10 mouse cellular contexts compared by ENCODE assay signal in the genomic region with DNA sequence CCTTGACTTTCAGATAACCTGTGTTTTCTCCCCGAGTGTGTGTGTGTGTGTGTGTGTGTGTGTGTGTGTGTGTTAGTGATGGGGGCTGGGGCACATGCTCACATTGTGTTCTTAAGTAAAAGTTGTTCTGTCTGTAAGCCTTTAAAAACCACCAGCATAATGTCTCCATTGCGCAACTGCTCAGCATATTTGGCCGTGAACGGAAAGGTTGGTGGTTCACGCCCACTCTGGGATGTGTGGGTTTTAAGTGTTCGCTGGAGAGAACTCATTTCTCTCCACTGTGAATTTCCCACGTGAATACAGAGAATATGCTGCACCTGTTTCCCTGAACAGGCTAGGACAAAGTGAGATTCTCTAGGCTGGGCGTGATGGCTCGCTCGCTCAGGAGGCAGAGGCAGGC.
DNase-seq lines count a peak whose midpoint lies in the region; ATAC-seq lines count a peak whose summit lies in the region.
"Had no signal": no experiment of that assay in that cellular context is flagged by ENCODE, and none has a peak within 500 bp of the region (broad histone marks: within the 10 kb centered on the region; RNA-seq: fewer than 3 reads in every experiment).

No protein-coding gene starts in this region.

- no peak overlapping the region for H3K9ac ChIP-seq in kidney, embryonic 14.5 days (ENCODE audit: low read depth, low read length)
- H3K9ac ChIP-seq in embryonic facial prominence, embryonic 14.5 days (ENCODE audit: low read depth, low read length) = no peak overlapping the region
- no peak overlapping the region for H3K9ac ChIP-seq in liver, embryonic 16.5 days (ENCODE audit: low read depth, low read length)

- no peaks in the 10 kb centered on the region for H3K9me3 ChIP-seq in kidney, embryonic 14.5 days (ENCODE audit: control insufficient read depth, low read length)
- H3K9me3 ChIP-seq in embryonic facial prominence, embryonic 14.5 days (ENCODE audit: control insufficient read depth, low read length) = no peaks in the 10 kb centered on the region
- no peaks in the 10 kb centered on the region for H3K9me3 ChIP-seq in liver, embryonic 16.5 days (replicated peaks; ENCODE audit: control insufficient read depth, low read length)

- no peak for ATAC-seq in kidney, embryonic 14.5 days (ENCODE audit: low FRiP score, low TSS enrichment)
- peak; percentile 44 for ATAC-seq in CD4-positive, CD25-positive, alpha-beta regulatory T cell, adult 4 months
- ATAC-seq in embryonic facial prominence, embryonic 14.5 days (ENCODE audit: low read depth) = no peak
- 0 out of 2 replicates have a peak, but pooled peaks have one; percentile 31 for ATAC-seq in liver, embryonic 16.5 days (ENCODE audit: low read depth)

- H3K4me3 ChIP-seq in kidney, embryonic 14.5 days (ENCODE audit: low read length) = no peak overlapping the region
- peak overlapping the region; percentile 22; the same call in 1 of the 2 replicates for H3K4me3 ChIP-seq in embryonic facial prominence, embryonic 14.5 days (ENCODE audit: low read depth, low read length)
- no peak overlapping the region for H3K4me3 ChIP-seq in liver, embryonic 16.5 days (ENCODE audit: low read depth, low read length)

- peak overlapping the region; percentile 49; the same call in 1 of the 2 replicates for H3K27ac ChIP-seq in kidney, embryonic 14.5 days (ENCODE audit: low read depth, low read length)
- H3K27ac ChIP-seq in embryonic facial prominence, embryonic 14.5 days (replicated peaks; ENCODE audit: low read depth, low read length) = peak overlapping the region; percentile 83; the same call in 1 of the 2 replicates
- peak overlapping the region; percentile 20; the same call in 1 of the 2 replicates for H3K27ac ChIP-seq in liver, embryonic 16.5 days (ENCODE audit: low read length)

- H3K4me2 ChIP-seq in kidney, embryonic 14.5 days (replicated peaks; ENCODE audit: low read depth, low read length) = peak overlapping the region; percentile 38
- peak overlapping the region; percentile 53 for H3K4me2 ChIP-seq in embryonic facial prominence, embryonic 14.5 days (ENCODE audit: low read depth, low read length)
- H3K4me2 ChIP-seq in liver, embryonic 16.5 days (ENCODE audit: low read depth, low read length) = peak overlapping the region; percentile 40; the same call in 1 of the 2 replicates

- peaks cover 13% of the 10 kb centered on the region for H3K4me1 ChIP-seq in kidney, embryonic 14.5 days (ENCODE audit: control insufficient read depth, insufficient read depth, low read length)
- H3K4me1 ChIP-seq in embryonic facial prominence, embryonic 14.5 days (ENCODE audit: control insufficient read depth, insufficient read depth, low read length) = peaks cover 17% of the 10 kb centered on the region
- H3K4me1 ChIP-seq in liver, embryonic 16.5 days (ENCODE audit: control insufficient read depth, low read depth, low read length) = no peaks in the 10 kb centered on the region

- no peaks in the 10 kb centered on the region for H3K27me3 ChIP-seq in kidney, embryonic 14.5 days (ENCODE audit: control insufficient read depth, insufficient read depth, low read length)
- H3K27me3 ChIP-seq in embryonic facial prominence, embryonic 14.5 days (replicated peaks; ENCODE audit: control insufficient read depth, insufficient read depth, low read length) = peaks cover 9% of the 10 kb centered on the region; the same call in 1 of the 2 replicates
- no peaks in the 10 kb centered on the region for H3K27me3 ChIP-seq in liver, embryonic 16.5 days (ENCODE audit: control insufficient read depth, insufficient read depth, low read depth, low read length)

- 88% methylated on average over 10 of the region's 10 CpGs for WGBS in kidney, embryonic 14.5 days
- 80% methylated on average over 10 of the region's 10 CpGs for WGBS in embryonic facial prominence, embryonic 14.5 days
- WGBS in liver, embryonic 16.5 days (ENCODE audit: insufficient replicate concordance) = 40% methylated on average over 10 of the region's 10 CpGs

- no peaks in the 10 kb centered on the region; the same call in 1 of the 2 replicates for H3K36me3 ChIP-seq in kidney, embryonic 14.5 days (ENCODE audit: control insufficient read depth, insufficient read depth, low read length)
- H3K36me3 ChIP-seq in embryonic facial prominence, embryonic 14.5 days (ENCODE audit: control insufficient read depth, insufficient read depth, low read length) = peaks cover 11% of the 10 kb centered on the region; the same call in 1 of the 2 replicates
- H3K36me3 ChIP-seq in liver, embryonic 16.5 days (ENCODE audit: control insufficient read depth, insufficient read depth) = no peaks in the 10 kb centered on the region

- no peak for DNase-seq in kidney, postnatal 4 days
- DNase-seq in embryonic facial prominence, embryonic 14.5 days (ENCODE audit: low spot score) = no peak
- no peak for DNase-seq in cerebellum, postnatal 36 days
- no peak for DNase-seq in spleen, postnatal 4 days (ENCODE audit: low spot score in 2 of 2)
- no peak for DNase-seq in kidney, adult 11 months
- DNase-seq: cerebellum, adult 11-12 months; gastrocnemius, postnatal 25 days had no signal

Comparison
In these comparisons a context has a peak if more than half of its experiments do, and no peak if none do; other contexts are left out.
1. ATAC-seq: peak in CD4-positive, CD25-positive, alpha-beta regulatory T cell, adult 4 months (single experiment) and liver, embryonic 16.5 days (single experiment); none in kidney, embryonic 14.5 days (single experiment) and embryonic facial prominence, embryonic 14.5 days (single experiment).
2. H3K27ac ChIP-seq: peak in every context shown above with its lines; median percentile 83 in embryonic facial prominence, embryonic 14.5 days; 49 in kidney, embryonic 14.5 days; 20 in liver, embryonic 16.5 days.
3. Peak in every context shown above with its lines, with median percentiles within 50 percentile points of each other: H3K4me2 ChIP-seq.